20 mouse cellular contexts compared by ENCODE assay signal in genomic region chr12:52408307-52408895, GRCm38 (mm10).
DNase-seq lines count a peak whose midpoint lies in the region; ATAC-seq and TF ChIP-seq lines count a peak whose summit lies in the region.
"Had no signal": no experiment of that assay in that cellular context is flagged by ENCODE, and none has a peak within 500 bp of the region (broad histone marks: within the 10 kb centered on the region; RNA-seq: fewer than 3 reads in every experiment).

No protein-coding gene starts in this region.

- H3K36me3 ChIP-seq in forebrain, postnatal 0 days (ENCODE audit: insufficient read depth), result no peaks in the 10 kb centered on the region
- H3K36me3 ChIP-seq in forebrain, embryonic 14.5 days (ENCODE audit: control insufficient read depth, insufficient read depth, low read length), result no peaks in the 10 kb centered on the region
- H3K36me3 ChIP-seq in liver, adult 2 months (ENCODE audit: control insufficient read depth, insufficient read depth, low read length), result no peaks in the 10 kb centered on the region
- H3K36me3 ChIP-seq in liver, embryonic 11.5 days (ENCODE audit: control insufficient read depth, insufficient read depth, low read length), result no peaks in the 10 kb centered on the region
- no peaks in the 10 kb centered on the region for H3K36me3 ChIP-seq in E14TG2a.4 (ENCODE audit: insufficient read depth, low read length)
- H3K36me3 ChIP-seq: forebrain, embryonic 10.5 days; midbrain, embryonic 15.5 days; stomach, embryonic 15.5 days had no signal

- no peak for DNase-seq in forebrain, postnatal 0 days
- no peak for DNase-seq in forebrain, embryonic 14.5 days (ENCODE audit: low spot score)
- no peak for DNase-seq in liver, adult 2 months (ENCODE audit: extremely low read depth, low read depth, low spot score)
- DNase-seq in liver, embryonic 11.5 days (ENCODE audit: low spot score), result no peak
- DNase-seq in brain, embryonic 14.5 days (ENCODE audit: low read depth), result no peak
- DNase-seq in B cell, adult 2 months, result no peak
- no peak for DNase-seq in ovary, postnatal 10 days (ENCODE audit: low spot score)
- DNase-seq: adrenal gland, postnatal 14 days; cerebellum, adult 18-20 months; gastrocnemius, postnatal 36 days; heart, postnatal 4 days; liver; lung, postnatal 10 days; right cerebral cortex, adult 18-20 months; thymus, postnatal 36 days had no signal

- no peak for TF ChIP-seq POLR2A in liver, adult 2 months (IDR thresholded peaks at IDR 0.05; ENCODE audit: extremely low read depth, insufficient read depth, low read length)
- no peak for TF ChIP-seq POLR2A in brain, embryonic 14.5 days (IDR thresholded peaks at IDR 0.05; ENCODE audit: borderline replicate concordance, extremely low read depth, insufficient read depth, insufficient read length, poor library complexity, severe bottlenecking)

- TF ChIP-seq CTCF in forebrain, postnatal 0 days (IDR thresholded peaks at IDR 0.05; ENCODE audit: low read depth), result 0 out of 2 replicates have a peak, but pooled peaks have one; percentile 4
- TF ChIP-seq CTCF in liver, adult 2 months (IDR thresholded peaks at IDR 0.05; ENCODE audit: low read depth, low read length), result peak; percentile 21; the same call in 1 of the 2 replicates
- peak; percentile 26; the same call in 1 of the 2 replicates for TF ChIP-seq CTCF in E14TG2a.4 (conservative IDR thresholded peaks at IDR 0.05; ENCODE audit: low read length)
- TF ChIP-seq CTCF in brain, embryonic 14.5 days (IDR thresholded peaks at IDR 0.05; ENCODE audit: borderline replicate concordance, extremely low read depth, insufficient read depth, insufficient read length), result 0 out of 2 replicates have a peak, but pooled peaks have one; percentile 1

- H3K4me3 ChIP-seq in forebrain, postnatal 0 days (ENCODE audit: low read depth, low read length), result no peak overlapping the region
- no peak overlapping the region for H3K4me3 ChIP-seq in forebrain, embryonic 14.5 days (ENCODE audit: low read depth, low read length)
- H3K4me3 ChIP-seq in liver, adult 2 months (ENCODE audit: insufficient read depth, low read depth, low read length), result no peak overlapping the region
- no peak overlapping the region for H3K4me3 ChIP-seq in liver, embryonic 11.5 days (ENCODE audit: low read depth, low read length)
- H3K4me3 ChIP-seq in E14TG2a.4 (replicated peaks; ENCODE audit: low read length), result no peak overlapping the region
- H3K4me3 ChIP-seq: forebrain, embryonic 10.5 days; megakaryocyte, embryonic 14.5 days; midbrain, embryonic 15.5 days; stomach, embryonic 15.5 days had no signal

- no peaks in the 10 kb centered on the region for H3K9me3 ChIP-seq in forebrain, postnatal 0 days (ENCODE audit: low read length)
- H3K9me3 ChIP-seq in forebrain, embryonic 14.5 days (replicated peaks; ENCODE audit: control insufficient read depth, low read length), result 0 out of 2 replicates have a peak, but pooled peaks cover 2% of the 10 kb centered on the region
- H3K9me3 ChIP-seq in liver, embryonic 11.5 days (ENCODE audit: control insufficient read depth, low read length), result no peaks in the 10 kb centered on the region
- no peaks in the 10 kb centered on the region for H3K9me3 ChIP-seq in E14TG2a.4 (ENCODE audit: low read length)
- H3K9me3 ChIP-seq: forebrain, embryonic 10.5 days; midbrain, embryonic 15.5 days; stomach, embryonic 15.5 days had no signal

- no peak overlapping the region for H3K4me2 ChIP-seq in forebrain, postnatal 0 days (ENCODE audit: low read depth)
- no peak overlapping the region for H3K4me2 ChIP-seq in forebrain, embryonic 14.5 days (ENCODE audit: low read length)
- no peak overlapping the region for H3K4me2 ChIP-seq in liver, embryonic 11.5 days
- H3K4me2 ChIP-seq: midbrain, embryonic 15.5 days; stomach, embryonic 15.5 days had no signal

- H3K4me1 ChIP-seq in forebrain, postnatal 0 days (ENCODE audit: insufficient read depth), result no peaks in the 10 kb centered on the region
- peaks cover 9% of the 10 kb centered on the region for H3K4me1 ChIP-seq in forebrain, embryonic 14.5 days (ENCODE audit: control insufficient read depth, insufficient read depth, low read length)
- H3K4me1 ChIP-seq in liver, adult 2 months (ENCODE audit: control insufficient read depth, insufficient read depth, low read length), result no peaks in the 10 kb centered on the region
- no peaks in the 10 kb centered on the region for H3K4me1 ChIP-seq in liver, embryonic 11.5 days (replicated peaks; ENCODE audit: control insufficient read depth, insufficient read depth, low read length)
- H3K4me1 ChIP-seq in E14TG2a.4 (replicated peaks; ENCODE audit: low read depth, low read length), result peaks cover 9% of the 10 kb centered on the region
- H3K4me1 ChIP-seq: megakaryocyte, embryonic 14.5 days; stomach, embryonic 15.5 days had no signal

- 93% methylated on average over 8 of the region's 8 CpGs for WGBS in forebrain, postnatal 0 days
- 95% methylated on average over 8 of the region's 8 CpGs for WGBS in forebrain, embryonic 14.5 days
- 95% methylated on average over 8 of the region's 8 CpGs for WGBS in liver, adult 2 months
- 86% methylated on average over 8 of the region's 8 CpGs for WGBS in liver, embryonic 11.5 days

- no peaks in the 10 kb centered on the region for H3K79me2 ChIP-seq in liver, adult 2 months (ENCODE audit: control insufficient read depth, insufficient read depth, low read length)

- no peaks in the 10 kb centered on the region for H3K27me3 ChIP-seq in forebrain, postnatal 0 days (ENCODE audit: insufficient read depth, low read length)
- H3K27me3 ChIP-seq in forebrain, embryonic 14.5 days (replicated peaks; ENCODE audit: control insufficient read depth, insufficient read depth, low read length), result no peaks in the 10 kb centered on the region
- H3K27me3 ChIP-seq in liver, adult 2 months (ENCODE audit: control insufficient read depth, insufficient read depth, low read length), result no peaks in the 10 kb centered on the region
- no peaks in the 10 kb centered on the region for H3K27me3 ChIP-seq in liver, embryonic 11.5 days (replicated peaks; ENCODE audit: control insufficient read depth, insufficient read depth, low read length)
- no peaks in the 10 kb centered on the region for H3K27me3 ChIP-seq in E14TG2a.4 (ENCODE audit: insufficient read depth, low read length)
- H3K27me3 ChIP-seq: megakaryocyte, embryonic 14.5 days; midbrain, embryonic 15.5 days; stomach, embryonic 15.5 days had no signal

- ATAC-seq in forebrain, postnatal 0 days, result no peak
- no peak for ATAC-seq in forebrain, embryonic 14.5 days
- no peak for ATAC-seq in liver, embryonic 11.5 days (replicated peaks; ENCODE audit: low FRiP score)
- ATAC-seq: midbrain, embryonic 15.5 days had no signal

- no peak overlapping the region for H3K27ac ChIP-seq in forebrain, postnatal 0 days (ENCODE audit: low read depth, low read length)
- no peak overlapping the region for H3K27ac ChIP-seq in forebrain, embryonic 14.5 days (ENCODE audit: low read depth, low read length)
- H3K27ac ChIP-seq in liver, adult 2 months (replicated peaks; ENCODE audit: insufficient read depth, low read depth, low read length), result no peak overlapping the region
- no peak overlapping the region for H3K27ac ChIP-seq in liver, embryonic 11.5 days (ENCODE audit: low read depth, low read length)
- H3K27ac ChIP-seq: forebrain, embryonic 10.5 days; midbrain, embryonic 15.5 days; stomach, embryonic 15.5 days had no signal

- H3K9ac ChIP-seq in forebrain, postnatal 0 days, result no peak overlapping the region
- H3K9ac ChIP-seq in forebrain, embryonic 14.5 days (ENCODE audit: low read length), result no peak overlapping the region
- H3K9ac ChIP-seq in liver, adult 2 months (ENCODE audit: low read depth, low read length), result no peak overlapping the region
- H3K9ac ChIP-seq in liver, embryonic 11.5 days (ENCODE audit: low read depth, low read length), result no peak overlapping the region
- H3K9ac ChIP-seq: midbrain, embryonic 15.5 days; stomach, embryonic 15.5 days had no signal
